Comparison of ENCODE assay signal across 7 mouse cellular contexts in the genomic region with DNA sequence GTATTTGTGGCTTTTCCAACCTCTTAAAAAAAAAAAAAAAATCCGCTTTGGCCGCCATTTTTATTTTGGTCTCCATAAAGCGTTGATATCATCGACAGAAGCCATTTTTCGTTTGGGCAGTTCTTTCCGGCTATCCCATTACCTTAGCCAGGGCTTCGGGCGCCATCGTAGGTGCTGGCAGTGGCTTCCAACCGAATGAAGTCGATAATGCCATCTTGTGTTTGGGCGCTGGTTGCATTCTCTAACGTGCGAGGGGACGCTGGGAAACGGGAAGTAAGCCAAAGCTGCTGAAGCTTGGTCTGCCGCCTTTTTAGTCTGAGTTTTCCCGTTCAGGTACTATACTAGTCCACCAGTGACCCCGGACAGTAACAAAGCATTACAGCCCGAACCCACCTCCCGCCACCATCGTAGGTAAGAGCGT. TPM values are rescaled to one million over a fixed set of nuclear protein-coding genes. Genes with fewer than 3 reads are reported as not detected.
DNase-seq lines count a peak whose midpoint lies in the region; ATAC-seq lines count a peak whose summit lies in the region.

No protein-coding gene starts in this region.

- H3K4me3 ChIP-seq in embryonic facial prominence, embryonic 12.5 days: peak overlapping the region; percentile 87
- peak overlapping the region; percentile 70 for H3K4me3 ChIP-seq in limb, embryonic 11.5 days (ENCODE audit: low read depth, low read length)
- H3K4me3 ChIP-seq in midbrain, embryonic 14.5 days (replicated peaks; ENCODE audit: low read depth, low read length): peak overlapping the region; percentile 73

- peak overlapping the region; percentile 39 for H3K9ac ChIP-seq in embryonic facial prominence, embryonic 12.5 days
- peak overlapping the region; percentile 57 for H3K9ac ChIP-seq in limb, embryonic 11.5 days (ENCODE audit: low read length)
- peak overlapping the region; percentile 68 for H3K9ac ChIP-seq in midbrain, embryonic 14.5 days (replicated peaks; ENCODE audit: low read length)

- peak overlapping the region; percentile 52 for H3K4me2 ChIP-seq in embryonic facial prominence, embryonic 12.5 days (replicated peaks)
- H3K4me2 ChIP-seq in limb, embryonic 11.5 days (ENCODE audit: low read depth, severe bottlenecking): peak overlapping the region; percentile 45
- H3K4me2 ChIP-seq in midbrain, embryonic 14.5 days (ENCODE audit: low read length): peak overlapping the region; percentile 60

- under 1% methylated on average over 23 of the region's 23 CpGs for WGBS in embryonic facial prominence, embryonic 12.5 days
- WGBS in limb, embryonic 11.5 days: under 1% methylated on average over 23 of the region's 23 CpGs
- WGBS in midbrain, embryonic 14.5 days: under 1% methylated on average over 23 of the region's 23 CpGs

- no peaks in the 10 kb centered on the region for H3K27me3 ChIP-seq in embryonic facial prominence, embryonic 12.5 days
- no peaks in the 10 kb centered on the region for H3K27me3 ChIP-seq in limb, embryonic 11.5 days (ENCODE audit: control insufficient read depth, insufficient read depth, low read length)
- no peaks in the 10 kb centered on the region for H3K27me3 ChIP-seq in midbrain, embryonic 14.5 days (ENCODE audit: control insufficient read depth, insufficient read depth, low read length)

- H3K36me3 ChIP-seq in embryonic facial prominence, embryonic 12.5 days: no peaks in the 10 kb centered on the region
- no peaks in the 10 kb centered on the region for H3K36me3 ChIP-seq in limb, embryonic 11.5 days (ENCODE audit: control insufficient read depth, insufficient read depth, low read length)
- H3K36me3 ChIP-seq in midbrain, embryonic 14.5 days (ENCODE audit: control insufficient read depth, insufficient read depth, low read length): no peaks in the 10 kb centered on the region

- 0 out of 2 replicates have a peak overlapping the region, but pooled peaks have one; percentile 84 for H3K27ac ChIP-seq in embryonic facial prominence, embryonic 12.5 days
- H3K27ac ChIP-seq in limb, embryonic 11.5 days (replicated peaks; ENCODE audit: low read depth, low read length): no peak overlapping the region
- H3K27ac ChIP-seq in midbrain, embryonic 14.5 days (replicated peaks; ENCODE audit: low read depth, low read length): peak overlapping the region; percentile 95

- ATAC-seq in embryonic facial prominence, embryonic 12.5 days (ENCODE audit: insufficient number of reproducible peaks, insufficient read depth, low FRiP score, low TSS enrichment): peak; percentile 66
- peak; percentile 77 for ATAC-seq in limb, embryonic 11.5 days (ENCODE audit: insufficient number of reproducible peaks, low FRiP score, low TSS enrichment, low read depth)
- ATAC-seq in midbrain, embryonic 14.5 days (ENCODE audit: low FRiP score, low TSS enrichment): peak; percentile 84

- peak; percentile 90 for DNase-seq in adrenal gland, postnatal 25 days
- DNase-seq in heart, adult 11 months: peak; percentile 100
- DNase-seq in kidney, adult 18-20 months: peak; percentile 97
- peak; percentile 91 for DNase-seq in limb, embryonic 11.5 days (ENCODE audit: low spot score)
- DNase-seq in midbrain, embryonic 14.5 days: peak; percentile 98
- peak; percentile 87 to 89 for DNase-seq in spleen, adult 18-20 months

- H3K9me3 ChIP-seq in embryonic facial prominence, embryonic 12.5 days: no peaks in the 10 kb centered on the region
- no peaks in the 10 kb centered on the region for H3K9me3 ChIP-seq in limb, embryonic 11.5 days (ENCODE audit: control insufficient read depth, low read length)
- no peaks in the 10 kb centered on the region for H3K9me3 ChIP-seq in midbrain, embryonic 14.5 days (ENCODE audit: control insufficient read depth, low read length)

- peaks cover 3% of the 10 kb centered on the region; the same call in 1 of the 2 replicates for H3K4me1 ChIP-seq in embryonic facial prominence, embryonic 12.5 days
- no peaks in the 10 kb centered on the region for H3K4me1 ChIP-seq in limb, embryonic 11.5 days (ENCODE audit: control insufficient read depth, insufficient read depth, low read length)
- peaks cover 12% of the 10 kb centered on the region for H3K4me1 ChIP-seq in midbrain, embryonic 14.5 days (ENCODE audit: control insufficient read depth, insufficient read depth, low read length)

RNA-seq across cellular contexts. Expression of gene AL731706.1, which starts 0.8 kb away (rescaled TPM):
- total RNA-seq in adrenal gland, postnatal 25 days (2021): 19.4 and 21.0 TPM in 2 replicates
- polyA plus RNA-seq in embryonic facial prominence, embryonic 12.5 days (2016; fragmentation: Nextera tagmentation; extraction: Ambion mirVana): 27.0 and 31.7 TPM in 2 replicates
- 28.3 and 30.3 TPM in 2 replicates for polyA plus RNA-seq in limb, embryonic 11.5 days (2014; fragmentation: Nextera tagmentation; extraction: Ambion mirVana)
- polyA plus RNA-seq in midbrain, embryonic 14.5 days (2014; fragmentation: Nextera tagmentation; extraction: Ambion mirVana): 15.3 and 22.4 TPM in 2 replicates

RNA-seq across cellular contexts. Expression of gene Mkks, which starts 0.8 kb away (rescaled TPM):
- 18.8 TPM in 2 replicates for total RNA-seq in adrenal gland, postnatal 25 days (2021)
- 13.0 and 16.0 TPM in 2 replicates for polyA plus RNA-seq in embryonic facial prominence, embryonic 12.5 days (2016; fragmentation: Nextera tagmentation; extraction: Ambion mirVana)
- 14.4 and 15.0 TPM in 2 replicates for polyA plus RNA-seq in limb, embryonic 11.5 days (2014; fragmentation: Nextera tagmentation; extraction: Ambion mirVana)
- polyA plus RNA-seq in midbrain, embryonic 14.5 days (2014; fragmentation: Nextera tagmentation; extraction: Ambion mirVana): 10.5 and 13.8 TPM in 2 replicates

RNA-seq across cellular contexts. Expression of gene Slx4ip, which starts 0.9 kb away (rescaled TPM):
- total RNA-seq in adrenal gland, postnatal 25 days (2021): 7.7 and 8.5 TPM in 2 replicates
- polyA plus RNA-seq in embryonic facial prominence, embryonic 12.5 days (2016; fragmentation: Nextera tagmentation; extraction: Ambion mirVana): 9.0 and 9.5 TPM in 2 replicates
- polyA plus RNA-seq in limb, embryonic 11.5 days (2014; fragmentation: Nextera tagmentation; extraction: Ambion mirVana): 6.6 and 8.5 TPM in 2 replicates
- 12.7 and 13.8 TPM in 2 replicates for polyA plus RNA-seq in midbrain, embryonic 14.5 days (2014; fragmentation: Nextera tagmentation; extraction: Ambion mirVana)

RNA-seq across cellular contexts. Expression of gene AL731706.2, which starts 6.5 kb away (rescaled TPM):
- total RNA-seq in adrenal gland, postnatal 25 days (2021): 14.1 and 20.4 TPM in 2 replicates
- polyA plus RNA-seq in embryonic facial prominence, embryonic 12.5 days (2016; fragmentation: Nextera tagmentation; extraction: Ambion mirVana): 18.4 and 33.5 TPM in 2 replicates
- 24.2 and 25.8 TPM in 2 replicates for polyA plus RNA-seq in limb, embryonic 11.5 days (2014; fragmentation: Nextera tagmentation; extraction: Ambion mirVana)
- polyA plus RNA-seq in midbrain, embryonic 14.5 days (2014; fragmentation: Nextera tagmentation; extraction: Ambion mirVana): 20.3 and 29.9 TPM in 2 replicates
